Comparison of ENCODE assay signal across 26 mouse cellular contexts in genomic region chr10:117461261-117461660, GRCm38 (mm10).
"Had no signal": no experiment of that assay in that cellular context is flagged by ENCODE, and none has a peak within 500 bp of the region (broad histone marks: within the 10 kb centered on the region; RNA-seq: fewer than 3 reads in every experiment).

No protein-coding gene starts in this region.

- H3K36me3 ChIP-seq: limb, embryonic 10.5 days; limb, embryonic 12.5 days; limb, embryonic 13.5 days; limb, embryonic 15.5 days; liver, embryonic 12.5 days; liver, embryonic 13.5 days; liver, embryonic 15.5 days; lung, embryonic 15.5 days; midbrain, embryonic 10.5 days; midbrain, embryonic 12.5 days; midbrain, embryonic 13.5 days; midbrain, embryonic 15.5 days had no signal

- H3K27ac ChIP-seq: limb, embryonic 10.5 days; limb, embryonic 12.5 days; limb, embryonic 13.5 days; limb, embryonic 15.5 days; liver, embryonic 12.5 days; liver, embryonic 13.5 days; liver, embryonic 14.5 days; liver, embryonic 15.5 days; lung, embryonic 15.5 days; macrophage; midbrain, embryonic 10.5 days; midbrain, embryonic 12.5 days; midbrain, embryonic 13.5 days; midbrain, embryonic 15.5 days had no signal

- H3K4me1 ChIP-seq: midbrain, embryonic 10.5 days; midbrain, embryonic 12.5 days; midbrain, embryonic 13.5 days; midbrain, embryonic 15.5 days had no signal

- DNase-seq: left cerebral cortex, postnatal 4 days; liver; liver, embryonic 13.5 days; liver, postnatal 0 days; lung, adult 18-20 months; lung, adult 2 months; lung, embryonic 14.5 days; lung, postnatal 10 days; lung, postnatal 14 days; lung, postnatal 36 days; lung, postnatal 4 days; midbrain, embryonic 14.5 days had no signal

- H3K4me3 ChIP-seq: limb, embryonic 10.5 days; limb, embryonic 12.5 days; limb, embryonic 13.5 days; limb, embryonic 15.5 days; liver, embryonic 12.5 days; liver, embryonic 13.5 days; liver, embryonic 15.5 days; lung, embryonic 15.5 days; midbrain, embryonic 10.5 days; midbrain, embryonic 12.5 days; midbrain, embryonic 13.5 days; midbrain, embryonic 15.5 days; myocyte had no signal

- H3K27me3 ChIP-seq: limb, embryonic 15.5 days; liver, embryonic 13.5 days; liver, embryonic 15.5 days; lung, embryonic 15.5 days; midbrain, embryonic 13.5 days; midbrain, embryonic 15.5 days had no signal
